Mouse (Mus musculus) kidney, adult 2 months (tissue): ENCODE results near the gene Psg17.

Source experiments
- CTCF ChIP-seq: fragments of 200-500 bp; conservative IDR thresholded peaks from 2 replicates; pipeline ENCODE4 v1.5.1; 2011; ENCODE audit warnings: low read depth, mild to moderate bottlenecking, control low read depth, low read length, moderate library complexity, mixed read lengths; ENCODE audit not compliant: insufficient read depth, insufficient read length
- POLR2A ChIP-seq: fragments of 200-500 bp; IDR thresholded peaks from one replicate; pipeline ENCODE4 v1.6.1; 2011; ENCODE audit warnings: low read depth, low read length, control low read depth

- TF ChIP-seq POLR2A (no peak), CTCF (0 out of 2 replicates have a peak, but pooled peaks have one; percentile 17)
Measured at GRCm38 (mm10) chr7:18832298-18832697, 10.9 kb upstream of the Psg17 start.
